Mouse (Mus musculus): ENCODE measurements at regions not wholly inside any gene's neighbourhood (a gene's known extent, or its start where the extent isn't known, plus 50 kb on each side); places are given as distances from the start of the nearest gene placed in this dataset.
A peak's percentile ranks its signal among the peaks of the same experiment; 100 is the strongest.

- Histone ChIP-seq H3K4me2 (replicated peaks; ENCODE audit: low read depth, low read length) (no peak overlapping the region), H3K4me3 (ENCODE audit: low read depth, low read length) (no peak overlapping the region), H3K27me3 (ENCODE audit: control insufficient read depth, insufficient read depth, low read length) (no peaks in the 10 kb centered on the region), H3K27ac (ENCODE audit: low read length) (no peak overlapping the region), H3K9ac (replicated peaks; ENCODE audit: low read depth, low read length) (no peak overlapping the region), H3K4me1 (ENCODE audit: control insufficient read depth, insufficient read depth, low read length) (no peaks in the 10 kb centered on the region), H3K9me3 (ENCODE audit: control insufficient read depth, low read depth, low read length) (no peaks in the 10 kb centered on the region), H3K36me3 (ENCODE audit: control insufficient read depth, insufficient read depth, low read length) (no peaks in the 10 kb centered on the region)
- WGBS: 94% methylated on average over 1 of the region's 1 CpGs
- no peak for ATAC-seq (ENCODE audit: insufficient number of reproducible peaks, insufficient read depth, low FRiP score, low read depth)
Measured at GRCm38 (mm10) chr14:46512118-46512517, 121.6 kb upstream of the Bmp4 start.

- no peaks in the 10 kb centered on the region for H3K9me3 ChIP-seq (ENCODE audit: control insufficient read depth, low read depth, low read length)
- no peaks in the 10 kb centered on the region for H3K27me3 ChIP-seq (ENCODE audit: control insufficient read depth, insufficient read depth, low read length)
- no peak for ATAC-seq (ENCODE audit: insufficient number of reproducible peaks, insufficient read depth, low FRiP score, low read depth)
- no peaks in the 10 kb centered on the region for H3K4me1 ChIP-seq (ENCODE audit: control insufficient read depth, insufficient read depth, low read length)
- H3K4me2 ChIP-seq (replicated peaks; ENCODE audit: low read depth, low read length): no peak overlapping the region
- no peaks in the 10 kb centered on the region for H3K36me3 ChIP-seq (ENCODE audit: control insufficient read depth, insufficient read depth, low read length)
- H3K9ac ChIP-seq (replicated peaks; ENCODE audit: low read depth, low read length): no peak overlapping the region
- 62% methylated on average over 5 of the region's 5 CpGs for WGBS
- no peak overlapping the region for H3K4me3 ChIP-seq (ENCODE audit: low read depth, low read length)
- H3K27ac ChIP-seq (ENCODE audit: low read length): no peak overlapping the region
Measured at GRCm38 (mm10) chr14:46508871-46509270, 118.4 kb upstream of the Bmp4 start.

GRCm38 (mm10) chr14:46505266-46505665 is 114.8 kb upstream of the Bmp4 start:
- no peaks in the 10 kb centered on the region for H3K9me3 ChIP-seq (ENCODE audit: control insufficient read depth, low read depth, low read length)
- H3K4me2 ChIP-seq (replicated peaks; ENCODE audit: low read depth, low read length): no peak overlapping the region
- no peaks in the 10 kb centered on the region for H3K4me1 ChIP-seq (ENCODE audit: control insufficient read depth, insufficient read depth, low read length)
- no peaks in the 10 kb centered on the region for H3K36me3 ChIP-seq (ENCODE audit: control insufficient read depth, insufficient read depth, low read length)
- no peak overlapping the region for H3K9ac ChIP-seq (replicated peaks; ENCODE audit: low read depth, low read length)
- H3K4me3 ChIP-seq (ENCODE audit: low read depth, low read length): no peak overlapping the region
- no peak for ATAC-seq (ENCODE audit: insufficient number of reproducible peaks, insufficient read depth, low FRiP score, low read depth)
- H3K27ac ChIP-seq (ENCODE audit: low read length): no peak overlapping the region
- no peaks in the 10 kb centered on the region for H3K27me3 ChIP-seq (ENCODE audit: control insufficient read depth, insufficient read depth, low read length)
- WGBS: 83% methylated on average over 3 of the region's 3 CpGs

GRCm38 (mm10) chr14:46491601-46492000 is 101.1 kb upstream of the Bmp4 start:
- ATAC-seq (ENCODE audit: insufficient number of reproducible peaks, insufficient read depth, low FRiP score, low read depth): peak; percentile 86
- Histone ChIP-seq H3K4me2 (replicated peaks; ENCODE audit: low read depth, low read length) (no peak overlapping the region), H3K4me1 (ENCODE audit: control insufficient read depth, insufficient read depth, low read length) (peaks cover 8% of the 10 kb centered on the region; the same call in 1 of the 2 replicates), H3K27ac (ENCODE audit: low read length) (no peak overlapping the region), H3K27me3 (ENCODE audit: control insufficient read depth, insufficient read depth, low read length) (no peaks in the 10 kb centered on the region), H3K9me3 (ENCODE audit: control insufficient read depth, low read depth, low read length) (no peaks in the 10 kb centered on the region), H3K4me3 (ENCODE audit: low read depth, low read length) (no peak overlapping the region), H3K9ac (replicated peaks; ENCODE audit: low read depth, low read length) (no peak overlapping the region), H3K36me3 (ENCODE audit: control insufficient read depth, insufficient read depth, low read length) (no peaks in the 10 kb centered on the region)
- WGBS: 14% methylated on average over 9 of the region's 9 CpGs

DNA sequence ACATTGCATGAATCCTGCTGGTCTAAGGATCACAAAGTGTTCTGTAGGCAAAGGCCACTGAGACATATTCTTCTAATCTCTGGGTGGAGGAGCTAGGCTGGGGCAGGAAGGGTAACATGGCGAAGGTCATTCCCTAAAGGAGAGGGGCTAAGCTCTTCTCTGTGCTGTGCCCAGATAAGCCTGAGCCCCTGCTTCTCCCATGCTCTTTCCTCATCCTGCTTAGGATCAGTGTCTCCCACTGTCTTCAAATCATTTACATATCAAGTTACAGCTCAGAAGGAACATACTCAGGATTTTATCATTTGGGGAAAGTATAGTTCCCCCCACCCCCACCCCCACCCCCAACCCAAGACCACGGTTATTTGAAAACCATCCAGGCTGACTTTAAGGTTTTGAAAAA is 100.7 kb upstream of the Bmp4 start:
- Histone ChIP-seq H3K36me3 (ENCODE audit: control insufficient read depth, insufficient read depth, low read length) (no peaks in the 10 kb centered on the region), H3K4me1 (ENCODE audit: control insufficient read depth, insufficient read depth, low read length) (peaks cover 8% of the 10 kb centered on the region; the same call in 1 of the 2 replicates), H3K9me3 (ENCODE audit: control insufficient read depth, low read depth, low read length) (no peaks in the 10 kb centered on the region), H3K4me2 (replicated peaks; ENCODE audit: low read depth, low read length) (0 out of 2 replicates have a peak overlapping the region, but pooled peaks have one; percentile 18), H3K27ac (ENCODE audit: low read length) (peak overlapping the region; percentile 52; the same call in 1 of the 2 replicates), H3K27me3 (ENCODE audit: control insufficient read depth, insufficient read depth, low read length) (no peaks in the 10 kb centered on the region), H3K9ac (replicated peaks; ENCODE audit: low read depth, low read length) (no peak overlapping the region), H3K4me3 (ENCODE audit: low read depth, low read length) (no peak overlapping the region)
- ATAC-seq (ENCODE audit: insufficient number of reproducible peaks, insufficient read depth, low FRiP score, low read depth): peak; percentile 23; the same call in 1 of the 2 replicates
- WGBS: 30% methylated on average over 2 of the region's 2 CpGs

GRCm38 (mm10) chr14:46487551-46487950 is 97.1 kb upstream of the Bmp4 start:
- WGBS: 84% methylated on average over 1 of the region's 1 CpGs
- ATAC-seq (ENCODE audit: insufficient number of reproducible peaks, insufficient read depth, low FRiP score, low read depth): no peak
- no peak overlapping the region for H3K4me2 ChIP-seq (replicated peaks; ENCODE audit: low read depth, low read length)

GRCm38 (mm10) chr14:46480396-46480795 is 89.9 kb upstream of the Bmp4 start:
- Histone ChIP-seq H3K36me3 (ENCODE audit: control insufficient read depth, insufficient read depth, low read length) (no peaks in the 10 kb centered on the region), H3K27ac (ENCODE audit: low read length) (no peak overlapping the region), H3K27me3 (ENCODE audit: control insufficient read depth, insufficient read depth, low read length) (no peaks in the 10 kb centered on the region), H3K4me1 (ENCODE audit: control insufficient read depth, insufficient read depth, low read length) (no peaks in the 10 kb centered on the region), H3K4me2 (replicated peaks; ENCODE audit: low read depth, low read length) (no peak overlapping the region), H3K4me3 (ENCODE audit: low read depth, low read length) (no peak overlapping the region), H3K9ac (replicated peaks; ENCODE audit: low read depth, low read length) (no peak overlapping the region), H3K9me3 (ENCODE audit: control insufficient read depth, low read depth, low read length) (no peaks in the 10 kb centered on the region)
- WGBS: 83% methylated on average over 7 of the region's 7 CpGs
- no peak for ATAC-seq (ENCODE audit: insufficient number of reproducible peaks, insufficient read depth, low FRiP score, low read depth)

More at GRCm38 (mm10) chr14:46487551-46487950, 97.1 kb upstream of the Bmp4 start:
- no peak overlapping the region for H3K9ac ChIP-seq (replicated peaks; ENCODE audit: low read depth, low read length)
- H3K27me3 ChIP-seq (ENCODE audit: control insufficient read depth, insufficient read depth, low read length): no peaks in the 10 kb centered on the region
- H3K9me3 ChIP-seq (ENCODE audit: control insufficient read depth, low read depth, low read length): no peaks in the 10 kb centered on the region
- no peak overlapping the region for H3K27ac ChIP-seq (ENCODE audit: low read length)
- no peak overlapping the region for H3K4me3 ChIP-seq (ENCODE audit: low read depth, low read length)
- no peaks in the 10 kb centered on the region for H3K36me3 ChIP-seq (ENCODE audit: control insufficient read depth, insufficient read depth, low read length)
- peaks cover 8% of the 10 kb centered on the region; the same call in 1 of the 2 replicates for H3K4me1 ChIP-seq (ENCODE audit: control insufficient read depth, insufficient read depth, low read length)

DNA sequence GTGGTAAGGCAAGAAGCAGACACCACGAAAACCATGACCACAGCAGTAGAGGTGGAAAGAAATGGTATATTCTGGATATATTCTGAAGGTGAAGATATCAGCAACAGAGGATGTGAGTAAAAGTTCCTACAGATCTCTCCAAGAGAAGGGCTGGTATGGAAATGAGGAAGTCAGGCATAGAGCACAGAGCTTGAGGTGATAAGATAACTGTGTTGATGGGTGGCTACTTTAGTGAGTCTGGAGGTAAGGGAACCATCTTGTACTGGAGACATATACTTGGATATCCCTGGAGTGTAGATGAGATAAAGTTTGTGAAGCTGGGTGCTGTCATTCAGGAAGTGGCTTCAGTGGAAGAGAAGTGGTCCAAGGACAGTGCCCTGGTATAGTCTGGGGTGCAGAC is 85.5 kb upstream of the Bmp4 start:
- Histone ChIP-seq H3K9me3 (ENCODE audit: control insufficient read depth, low read depth, low read length) (no peaks in the 10 kb centered on the region), H3K9ac (replicated peaks; ENCODE audit: low read depth, low read length) (no peak overlapping the region), H3K4me3 (ENCODE audit: low read depth, low read length) (no peak overlapping the region), H3K27ac (ENCODE audit: low read length) (no peak overlapping the region), H3K36me3 (ENCODE audit: control insufficient read depth, insufficient read depth, low read length) (no peaks in the 10 kb centered on the region), H3K4me2 (replicated peaks; ENCODE audit: low read depth, low read length) (no peak overlapping the region), H3K4me1 (ENCODE audit: control insufficient read depth, insufficient read depth, low read length) (no peaks in the 10 kb centered on the region), H3K27me3 (ENCODE audit: control insufficient read depth, insufficient read depth, low read length) (no peaks in the 10 kb centered on the region)
- 84% methylated on average over 1 of the region's 1 CpGs for WGBS
- ATAC-seq (ENCODE audit: insufficient number of reproducible peaks, insufficient read depth, low FRiP score, low read depth): no peak

DNA sequence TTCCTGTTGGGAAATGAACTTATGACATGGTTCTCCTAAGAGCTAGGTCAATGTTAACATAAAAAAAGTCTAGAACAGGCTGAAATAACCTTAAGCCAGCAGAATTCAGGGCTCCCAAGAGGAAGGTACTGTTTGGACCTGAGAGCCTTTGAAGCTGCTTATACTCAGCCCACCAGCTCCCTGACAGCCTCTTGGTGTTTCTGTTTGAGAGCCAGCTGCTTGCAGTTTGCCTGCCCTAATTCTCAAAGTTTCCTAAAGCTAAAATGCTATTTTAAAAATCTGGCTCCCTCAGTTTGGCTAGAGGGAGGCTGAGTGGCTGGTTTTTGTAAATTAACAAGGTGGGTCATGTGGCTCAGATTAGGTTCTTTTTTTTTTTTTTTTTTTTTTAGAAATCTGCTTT is 72.5 kb upstream of the Bmp4 start:
- no peaks in the 10 kb centered on the region for H3K4me1 ChIP-seq (ENCODE audit: control insufficient read depth, insufficient read depth, low read length)
- H3K27ac ChIP-seq (ENCODE audit: low read length): no peak overlapping the region
- H3K27me3 ChIP-seq (ENCODE audit: control insufficient read depth, insufficient read depth, low read length): no peaks in the 10 kb centered on the region
- H3K9ac ChIP-seq (replicated peaks; ENCODE audit: low read depth, low read length): no peak overlapping the region
- no peak overlapping the region for H3K4me2 ChIP-seq (replicated peaks; ENCODE audit: low read depth, low read length)
- no peak for ATAC-seq (ENCODE audit: insufficient number of reproducible peaks, insufficient read depth, low FRiP score, low read depth)
- H3K36me3 ChIP-seq (ENCODE audit: control insufficient read depth, insufficient read depth, low read length): no peaks in the 10 kb centered on the region
- H3K9me3 ChIP-seq (ENCODE audit: control insufficient read depth, low read depth, low read length): no peaks in the 10 kb centered on the region
- H3K4me3 ChIP-seq (ENCODE audit: low read depth, low read length): no peak overlapping the region
